Mouse (Mus musculus): ENCODE measurements around the gene Bicra. TPM values are rescaled to one million over a fixed set of nuclear protein-coding genes. Genes with fewer than 3 reads are reported as not detected.
A peak's percentile ranks its signal among the peaks of the same experiment; 100 is the strongest.

Gene Bicra
- total RNA-seq, 4 experiments from 2014 or later: 10.2 to 15.0 (median 13.0) TPM

GRCm38 (mm10) chr7:16048675-16049575, 1.2 kb upstream of the Bicra start:
- DNase-seq (ENCODE audit: low spot score in 2 of 2): no peak

DNA sequence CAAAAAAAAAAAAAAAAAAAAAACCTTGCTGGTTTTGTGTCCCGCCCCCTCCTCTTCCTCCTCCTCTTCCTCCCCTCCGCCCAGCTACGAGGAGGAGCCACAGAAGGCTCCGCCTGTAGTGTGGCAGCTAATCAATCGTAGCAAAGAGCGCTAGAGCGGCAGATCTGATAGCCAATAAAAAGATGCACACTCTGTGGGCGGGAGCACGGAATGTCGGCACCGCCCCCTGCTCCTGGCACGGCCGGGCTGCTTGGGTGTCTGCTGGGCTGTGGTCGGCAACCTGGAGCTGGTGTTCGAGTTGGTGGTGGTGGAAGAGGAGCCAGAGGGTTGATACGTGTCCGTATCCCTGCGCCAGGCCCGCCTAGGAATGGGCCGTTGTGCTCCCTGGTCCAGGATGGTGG, 443 bp upstream of the Bicra start:
- DNase-seq (ENCODE audit: low spot score in 2 of 2): peak; percentile 97

DNA sequence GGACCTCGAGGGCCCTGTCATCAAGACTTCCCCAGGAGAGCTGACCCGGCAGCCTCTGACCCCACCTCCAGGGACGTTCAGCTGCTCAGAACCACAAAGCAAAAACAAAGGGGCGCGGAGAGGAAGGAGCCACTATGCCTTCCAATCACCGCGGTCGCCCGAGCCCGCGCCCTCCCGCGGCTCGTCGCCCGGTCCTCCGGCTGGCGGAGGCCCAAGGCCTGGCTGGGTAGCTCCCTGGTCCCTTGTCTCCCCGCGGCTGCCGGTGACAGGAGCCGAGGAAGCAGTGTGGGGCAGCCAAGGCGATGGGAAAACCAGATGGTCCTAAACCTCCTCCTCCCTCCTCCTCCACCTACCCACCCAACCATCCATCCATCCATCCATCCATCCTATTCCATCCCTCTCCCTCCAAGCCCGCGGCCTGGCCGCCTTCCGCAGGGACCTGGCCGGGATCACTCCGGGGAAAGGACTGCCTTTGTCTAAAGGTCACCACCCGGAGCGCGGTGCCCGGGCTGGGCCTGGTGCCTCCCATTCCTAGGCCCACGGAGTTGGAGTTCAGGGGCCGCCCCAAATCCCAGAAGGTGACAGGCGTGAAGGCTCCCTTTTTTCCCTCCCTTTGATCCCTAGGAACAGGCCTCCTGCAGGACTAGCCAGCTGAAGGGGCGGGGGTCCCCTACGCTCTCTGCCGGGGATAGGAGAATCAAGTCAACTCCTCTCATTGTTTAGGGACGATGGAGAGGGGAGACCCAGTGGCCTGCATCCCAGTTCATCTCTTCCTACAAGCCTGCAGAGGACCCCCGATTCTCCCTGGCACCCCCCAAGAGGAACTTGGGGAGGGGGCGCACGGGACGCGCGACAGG, 1.0 kb downstream of the Bicra start:
- peak; percentile 70 to 78 for DNase-seq (ENCODE audit: low spot score in 2 of 2)

- no peak for DNase-seq (ENCODE audit: low spot score in 2 of 2)
These were observed 1.6 kb downstream of the Bicra start for GRCm38 (mm10) chr7:16046101-16046480.

GRCm38 (mm10) chr7:16045538-16045937, 2.2 kb downstream of the Bicra start:
- no peak for DNase-seq (ENCODE audit: low spot score in 2 of 2)

GRCm38 (mm10) chr7:16044531-16044930, 3.2 kb downstream of the Bicra start:
- DNase-seq (ENCODE audit: low spot score in 2 of 2): no peak

DNA sequence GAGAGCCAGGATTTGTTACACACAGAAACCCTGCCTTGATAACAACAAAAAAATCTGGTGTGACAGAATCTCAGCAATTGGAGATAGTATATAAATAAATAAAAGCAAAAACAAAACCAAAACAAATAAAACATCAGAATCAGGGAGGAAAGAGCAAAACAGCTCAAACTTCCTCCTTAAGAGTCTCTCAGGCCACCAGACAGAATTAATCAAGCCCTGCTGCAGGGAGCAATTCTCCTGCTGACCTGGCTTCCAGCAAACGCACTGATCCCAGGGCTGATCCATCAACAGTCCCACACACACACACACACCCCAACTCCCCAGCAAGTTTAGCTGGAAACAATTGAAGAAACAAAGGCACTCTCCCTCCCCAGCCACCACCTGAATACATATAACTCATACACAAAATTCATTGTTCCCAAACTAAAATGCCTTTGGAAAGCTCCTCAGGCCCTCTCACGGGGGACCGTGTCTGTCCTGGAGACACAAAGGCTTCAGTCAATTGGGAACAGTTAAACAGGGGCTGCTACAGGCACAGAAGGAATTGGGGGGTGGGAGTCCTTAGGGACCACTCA, 3.8 kb downstream of the Bicra start:
- DNase-seq (ENCODE audit: low spot score in 2 of 2): no peak

- no peak for DNase-seq (ENCODE audit: low spot score in 2 of 2)
These were observed 4.6 kb downstream of the Bicra start for GRCm38 (mm10) chr7:16042850-16043775.

GRCm38 (mm10) chr7:16041208-16041607, 6.5 kb downstream of the Bicra start:
- DNase-seq (ENCODE audit: low spot score in 2 of 2): no peak

DNA sequence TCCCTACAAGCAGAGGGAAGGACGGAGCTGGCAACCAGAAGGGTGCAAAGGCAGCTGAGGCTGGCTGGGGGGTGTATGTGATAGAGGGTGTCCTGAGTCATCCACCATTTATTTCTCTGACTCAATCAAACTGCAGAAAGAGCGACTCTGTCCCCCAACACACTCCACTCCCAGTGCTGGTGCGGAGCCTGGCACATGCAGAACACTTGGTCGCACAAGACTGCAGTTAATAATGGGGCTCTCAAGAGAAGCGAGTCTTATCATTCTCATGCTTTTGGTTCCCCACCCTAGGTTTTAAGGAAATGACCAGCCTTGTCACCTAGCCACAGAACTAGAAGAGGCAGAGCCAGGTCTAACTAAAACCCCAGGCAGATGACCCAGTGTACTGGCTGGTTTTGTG, 8.4 kb downstream of the Bicra start:
- no peak for DNase-seq (ENCODE audit: low spot score in 2 of 2)

GRCm38 (mm10) chr7:16036972-16037371, 10.7 kb downstream of the Bicra start:
- no peak for DNase-seq (ENCODE audit: low spot score in 2 of 2)

- no peak for DNase-seq (ENCODE audit: low spot score in 2 of 2)
These were observed 13.9 kb downstream of the Bicra start for GRCm38 (mm10) chr7:16033580-16034461.

DNA sequence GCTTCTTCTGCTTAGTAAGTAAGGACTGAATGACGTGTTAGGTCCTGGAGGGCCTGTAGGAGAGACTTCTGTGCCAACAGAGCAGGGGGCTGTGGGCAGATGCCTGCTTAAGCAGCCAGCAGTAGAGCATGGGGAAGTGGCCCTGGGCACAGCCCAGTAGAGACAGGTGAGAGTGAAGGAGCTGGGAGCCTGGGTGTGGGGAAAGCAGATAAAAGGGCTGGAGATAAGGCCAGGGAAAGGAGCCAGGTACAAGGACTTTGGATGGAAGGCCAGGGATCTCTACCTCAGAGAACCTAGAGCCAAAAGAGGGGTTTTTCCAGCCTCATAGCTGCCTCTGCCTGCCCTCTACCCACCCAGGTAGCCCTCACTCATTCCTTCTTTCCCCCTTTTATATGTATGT, 14.7 kb downstream of the Bicra start:
- no peak for DNase-seq (ENCODE audit: low spot score in 2 of 2)

GRCm38 (mm10) chr7:16031072-16031471, 16.6 kb downstream of the Bicra start:
- no peak for DNase-seq (ENCODE audit: low spot score in 2 of 2)

DNA sequence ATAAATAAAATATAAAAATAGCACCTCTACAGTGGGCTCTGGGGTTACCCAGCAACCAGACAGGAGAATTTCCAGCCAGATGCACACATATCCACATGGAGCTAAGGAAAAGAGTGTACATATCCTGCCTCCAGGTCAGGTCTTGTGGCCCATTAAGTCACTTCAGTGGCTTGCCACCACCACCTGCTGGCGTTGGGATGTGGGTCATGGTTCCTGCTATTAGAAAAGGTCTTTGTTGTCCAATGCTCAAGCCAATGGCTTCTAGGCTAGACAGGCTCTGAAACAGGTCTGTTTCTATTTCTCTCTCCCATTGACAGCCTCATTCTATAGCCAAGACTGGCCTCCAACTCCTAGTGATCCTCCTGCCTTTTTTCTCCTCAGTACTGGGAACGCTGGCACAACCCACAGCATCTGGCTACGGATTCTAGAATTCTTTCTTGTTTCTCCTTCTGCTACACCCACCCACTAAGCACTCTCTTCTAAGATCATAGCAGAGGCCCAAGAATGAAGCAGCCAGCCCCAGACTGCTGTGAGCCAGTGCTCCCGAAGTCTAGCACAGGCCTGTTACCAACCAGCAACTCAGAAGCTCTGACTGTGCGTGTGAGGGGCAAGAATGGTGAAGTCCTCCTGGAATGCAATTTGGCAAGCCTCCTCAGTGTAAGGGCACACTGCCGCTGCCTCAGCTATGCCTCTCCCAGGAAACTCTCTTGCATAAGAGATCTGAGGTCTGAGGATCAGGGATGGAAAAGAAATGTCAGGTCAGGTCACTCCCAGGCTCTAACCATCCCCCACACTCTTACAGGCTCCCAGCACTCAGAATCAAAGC, 19.4 kb downstream of the Bicra start:
- DNase-seq (ENCODE audit: low spot score in 2 of 2): peak; percentile 38 to 71

- DNase-seq (ENCODE audit: low spot score in 2 of 2): no peak
These were observed 23.0 kb downstream of the Bicra start for GRCm38 (mm10) chr7:16024603-16025222.

DNA sequence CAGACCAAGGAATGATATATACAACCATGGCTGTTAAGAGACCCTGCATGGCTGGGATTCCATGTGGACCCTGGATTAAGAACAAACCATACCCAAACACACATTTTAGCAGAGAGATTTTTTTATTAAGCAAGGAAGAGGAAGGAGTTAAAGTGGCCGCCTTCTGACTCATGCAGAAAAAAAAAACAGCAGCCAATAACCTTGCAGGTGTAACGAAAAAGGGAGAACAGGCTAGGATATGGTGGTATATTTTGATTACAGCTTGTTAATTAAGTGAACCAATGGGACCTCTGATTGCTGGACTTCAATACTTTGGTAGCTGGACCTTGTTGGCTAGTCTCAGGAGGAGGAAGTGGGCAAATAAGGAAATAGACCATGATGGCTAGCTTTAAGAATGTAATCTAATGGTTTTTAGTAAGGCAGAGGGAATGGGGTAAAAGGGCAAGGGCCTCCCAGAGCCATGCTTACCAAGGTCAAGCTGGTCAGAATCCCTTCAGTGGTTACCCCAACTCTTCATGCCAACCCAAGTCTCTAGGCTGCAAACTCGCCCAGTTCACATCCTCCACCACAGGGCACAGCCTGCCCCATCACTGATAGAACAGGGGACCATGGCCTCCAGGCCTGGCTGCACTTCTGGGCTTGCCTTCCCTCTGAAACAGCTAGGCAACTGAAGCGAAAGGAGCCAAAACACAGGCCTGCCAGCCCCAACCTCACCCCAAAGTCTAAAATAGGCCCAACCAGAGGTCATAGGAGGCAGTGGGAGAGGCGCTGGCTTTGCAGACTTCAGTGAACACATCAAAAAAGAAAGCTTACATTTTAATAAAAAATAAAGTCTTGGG, 28.2 kb downstream of the Bicra start:
- DNase-seq (ENCODE audit: low spot score in 2 of 2): no peak
